Mouse (Mus musculus) fat pad, adult 2 months (tissue): ENCODE data around the gene Clec18a.
"Not testable (repeated sequence)": the region's sequence is repeated elsewhere in the genome, so short reads cannot be mapped to it uniquely, and the experiment has no call there.

Experiments used
- DNase-seq: peaks from one replicate; pipeline ENCODE4 v3.0.0-alpha.2; 2011; ENCODE audit warnings: low read depth, low spot score; ENCODE audit errors: extremely low read depth

Clec18a gene

GRCm38 (mm10) chr8:111092326-111092725 lies at the start of gene Clec18a:
TSS of gene Clec18a (minus strand) at chr8:111092426.
- not testable (repeated sequence) for DNase-seq

- peak; percentile 88 for DNase-seq
Measured at GRCm38 (mm10) chr8:111130756-111131155, 38.5 kb upstream of the Clec18a start.

GRCm38 (mm10) chr8:111119481-111119880 lies 27.3 kb upstream of the Clec18a start:
- DNase-seq: no peak

- DNase-seq: no peak
Measured at GRCm38 (mm10) chr8:111114891-111115290, 22.7 kb upstream of the Clec18a start.

GRCm38 (mm10) chr8:111094719-111095302 lies 2.6 kb upstream of the Clec18a start:
- not testable (repeated sequence) for DNase-seq

GRCm38 (mm10) chr8:111093865-111094718 lies 1.9 kb upstream of the Clec18a start, which contains the start of gene Pdpr:
TSS of gene Pdpr (plus strand) at chr8:111094630.
- no peak for DNase-seq

GRCm38 (mm10) chr8:111091706-111092105 lies 520 bp downstream of the Clec18a start:
- DNase-seq: no peak

- DNase-seq: no peak
Measured at GRCm38 (mm10) chr8:111090126-111090525, 2.1 kb downstream of the Clec18a start.

GRCm38 (mm10) chr8:111083936-111084335 lies 8.3 kb downstream of the Clec18a start:
- DNase-seq: not testable (repeated sequence)

- no peak for DNase-seq
Measured at GRCm38 (mm10) chr8:111081580-111082258, 10.5 kb downstream of the Clec18a start.

GRCm38 (mm10) chr8:111079861-111080271 lies 12.4 kb downstream of the Clec18a start:
- no peak for DNase-seq

- no peak for DNase-seq
Measured at GRCm38 (mm10) chr8:111079461-111079860, 12.8 kb downstream of the Clec18a start.

GRCm38 (mm10) chr8:111075926-111076325 lies 16.3 kb downstream of the Clec18a start:
- no peak for DNase-seq

- not testable (repeated sequence) for DNase-seq
Measured at GRCm38 (mm10) chr8:111068660-111069059, 23.6 kb downstream of the Clec18a start.

- no peak for DNase-seq
Measured at GRCm38 (mm10) chr8:111067439-111067838, 24.8 kb downstream of the Clec18a start.

- no peak for DNase-seq
Measured at GRCm38 (mm10) chr8:111066308-111066707, 25.9 kb downstream of the Clec18a start.

- no peak for DNase-seq
Measured at GRCm38 (mm10) chr8:111062893-111063292, 29.3 kb downstream of the Clec18a start.

- DNase-seq: no peak
Measured at GRCm38 (mm10) chr8:111062072-111062757, 30.0 kb downstream of the Clec18a start.

GRCm38 (mm10) chr8:111061688-111062071 lies 30.5 kb downstream of the Clec18a start:
- no peak for DNase-seq

GRCm38 (mm10) chr8:111058946-111059572 lies 33.2 kb downstream of the Clec18a start:
- DNase-seq: no peak
